Mouse (Mus musculus) liver, embryonic 16.5 days (tissue): ENCODE measurements around the gene Ppp1r10. TPM values are rescaled to one million over a fixed set of nuclear protein-coding genes. Genes with fewer than 3 reads are reported as not detected.
"Not testable (repeated sequence)": the region's sequence is repeated elsewhere in the genome, so short reads cannot be mapped to it uniquely, and the experiment has no call there.

Experiments used
- ATAC-seq: fragments of 200-750 bp; cut with Nextera tagmentation; 2 replicates; pipeline ENCODE4 v1.8.0; 2017; ENCODE audit warnings: low read depth, mild to moderate bottlenecking, moderate number of reproducible peaks, moderate library complexity
- H3K27ac ChIP-seq: fragments of 300-500 bp; sonication (generic); 2 replicates; pipeline ENCODE4 v1.5.1; 2014; ENCODE audit warnings: mild to moderate bottlenecking, low read length
- H3K27me3 ChIP-seq: fragments of 300-500 bp; sonication (generic); 2 replicates; pipeline ENCODE4 v1.6.1; 2014; ENCODE audit warnings: low read depth, low read length, mixed read lengths; ENCODE audit not compliant: control insufficient read depth, insufficient read depth
- H3K36me3 ChIP-seq: fragments of 300-500 bp; sonication (generic); 2 replicates; pipeline ENCODE4 v1.6.1; 2014; ENCODE audit warnings: mild to moderate bottlenecking; ENCODE audit not compliant: control insufficient read depth, insufficient read depth
- H3K4me1 ChIP-seq: fragments of 300-500 bp; sonication (generic); 2 replicates; pipeline ENCODE4 v1.6.1; 2014; ENCODE audit warnings: low read depth, low read length, mixed read lengths; ENCODE audit not compliant: control insufficient read depth
- H3K4me2 ChIP-seq: fragments of 300-500 bp; sonication (generic); 2 replicates; pipeline ENCODE4 v1.6.1; 2014; ENCODE audit warnings: low read depth, low read length, mixed read lengths
- H3K4me3 ChIP-seq: fragments of 300-500 bp; sonication (generic); 2 replicates; pipeline ENCODE4 v1.5.1; 2014; ENCODE audit warnings: low read depth, mild to moderate bottlenecking, low read length
- H3K9ac ChIP-seq: fragments of 300-500 bp; sonication (generic); 2 replicates; pipeline ENCODE4 v1.6.1; 2014; ENCODE audit warnings: low read depth, low read length
- H3K9me3 ChIP-seq: fragments of 300-500 bp; sonication (generic); replicated peaks from 2 replicates; pipeline ENCODE4 v1.6.1; 2016; ENCODE audit warnings: low read length; ENCODE audit not compliant: control insufficient read depth
- WGBS: fragments of 180-500 bp; shearing (Covaris S2); extraction: QIAGEN DNeasy Blood & Tissue Kit; methylation state at CpG from one replicate; pipeline ENCODE4 v1.1.7; 2014; ENCODE audit not compliant: insufficient replicate concordance; 5-methylcytosine and 5-hydroxymethylcytosine counted together
- polyA plus RNA-seq: library from polyadenylated mRNA; unstranded; fragments of >200 nt; fragmentation: Nextera tagmentation; extraction: Ambion mirVana; gene quantifications from 2 replicates; pipeline ENCODE4 v1.2.1, GENCODE M21; 2015

The Ppp1r10 gene
- polyA plus RNA-seq, 1 experiment from 2014 or later: 24.7 TPM

DNA sequence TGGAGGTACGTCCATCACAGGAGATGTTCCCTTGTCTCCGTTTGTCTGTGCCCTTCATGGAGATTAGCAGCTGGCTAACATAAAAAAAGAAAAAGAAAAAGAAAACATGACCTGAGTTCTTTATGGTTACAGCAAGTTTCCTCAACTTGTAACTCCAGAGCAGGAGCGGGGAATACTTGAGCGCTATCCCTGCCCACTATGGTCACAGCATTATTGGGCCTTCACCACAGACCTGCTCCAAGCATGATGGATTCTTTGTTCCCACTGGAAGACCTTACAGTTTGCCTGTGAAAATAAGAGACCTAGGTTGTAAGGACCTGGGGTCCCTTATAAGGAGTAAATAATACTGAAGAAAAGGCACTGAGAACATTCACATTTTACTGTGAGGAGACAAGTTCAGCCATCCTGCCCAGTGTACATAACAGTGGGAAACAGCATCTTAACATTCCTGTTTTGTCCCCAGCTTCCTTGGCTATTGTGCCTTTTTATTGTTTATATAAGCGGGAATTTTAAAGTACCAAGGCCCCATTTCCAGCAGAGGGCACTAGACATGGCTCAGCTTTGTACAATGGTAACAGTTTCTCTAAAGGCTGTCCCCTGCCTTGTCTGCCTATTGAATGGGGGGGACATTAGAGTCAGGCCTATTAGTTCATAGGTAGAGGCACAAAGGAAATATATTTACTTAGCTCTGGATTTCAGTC, 4.8 kb downstream of the Ppp1r10 start:
- peak overlapping the region; percentile 6; the same call in 1 of the 2 replicates for H3K9ac ChIP-seq
- no peaks in the 10 kb centered on the region for H3K9me3 ChIP-seq
- peak overlapping the region; percentile 97 for H3K27ac ChIP-seq
- H3K4me3 ChIP-seq: no peak overlapping the region
- H3K4me1 ChIP-seq: peaks cover 49% of the 10 kb centered on the region
- peak overlapping the region; percentile 93; the same call in 1 of the 2 replicates for H3K4me2 ChIP-seq
- H3K27me3 ChIP-seq: no peaks in the 10 kb centered on the region
- H3K36me3 ChIP-seq: peaks cover 37% of the 10 kb centered on the region
- ATAC-seq: no peak
- WGBS: 66% methylated on average over 5 of the region's 5 CpGs

GRCm38 (mm10) chr17:35921710-35922109, 5.5 kb downstream of the Ppp1r10 start:
- Histone ChIP-seq H3K27ac (no peak overlapping the region), H3K4me1 (peaks cover 56% of the 10 kb centered on the region), H3K27me3 (no peaks in the 10 kb centered on the region), H3K36me3 (peaks cover 44% of the 10 kb centered on the region), H3K9me3 (no peaks in the 10 kb centered on the region), H3K4me2 (no peak overlapping the region), H3K9ac (no peak overlapping the region), H3K4me3 (no peak overlapping the region)
- no peak for ATAC-seq
- 80% methylated on average over 4 of the region's 4 CpGs for WGBS

GRCm38 (mm10) chr17:35922566-35922965, 6.3 kb downstream of the Ppp1r10 start:
- peaks cover 44% of the 10 kb centered on the region for H3K36me3 ChIP-seq
- H3K4me3 ChIP-seq: no peak overlapping the region
- no peaks in the 10 kb centered on the region for H3K27me3 ChIP-seq
- no peak overlapping the region for H3K9ac ChIP-seq
- no peak overlapping the region for H3K4me2 ChIP-seq
- H3K4me1 ChIP-seq: peaks cover 62% of the 10 kb centered on the region
- ATAC-seq: no peak
- 82% methylated on average over 3 of the region's 3 CpGs for WGBS
- H3K27ac ChIP-seq: no peak overlapping the region
- no peaks in the 10 kb centered on the region for H3K9me3 ChIP-seq

GRCm38 (mm10) chr17:35923281-35923680, 7.0 kb downstream of the Ppp1r10 start:
- Histone ChIP-seq H3K4me3 (no peak overlapping the region), H3K36me3 (peaks cover 49% of the 10 kb centered on the region), H3K4me1 (peaks cover 69% of the 10 kb centered on the region), H3K9me3 (no peaks in the 10 kb centered on the region), H3K27ac (no peak overlapping the region), H3K27me3 (no peaks in the 10 kb centered on the region), H3K4me2 (no peak overlapping the region), H3K9ac (no peak overlapping the region)
- no peak for ATAC-seq
- 87% methylated on average over 4 of the region's 4 CpGs for WGBS

DNA sequence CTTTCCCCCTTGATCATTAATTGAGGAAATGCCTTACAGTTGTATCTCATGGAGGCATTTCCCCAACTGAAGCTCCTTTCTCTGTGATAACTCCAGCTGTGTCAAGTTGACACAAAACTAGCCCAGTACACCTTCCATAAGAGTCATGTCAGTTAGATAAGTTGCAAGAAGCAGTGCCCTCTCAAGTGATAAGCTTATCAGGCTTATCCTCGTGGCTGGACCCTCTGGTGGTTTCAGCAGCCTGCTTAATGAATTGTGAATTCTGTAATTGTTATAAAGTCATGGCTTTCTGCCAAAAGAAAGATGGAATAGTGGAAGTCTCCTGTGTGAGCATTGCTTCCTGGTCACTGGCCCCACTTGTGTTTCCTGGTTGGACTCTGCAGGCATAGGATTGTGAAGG, 11.2 kb downstream of the Ppp1r10 start:
- Histone ChIP-seq H3K27me3 (no peaks in the 10 kb centered on the region), H3K4me2 (no peak overlapping the region), H3K9ac (no peak overlapping the region; the same call in 1 of the 2 replicates), H3K4me1 (peaks cover 39% of the 10 kb centered on the region), H3K36me3 (peaks cover 76% of the 10 kb centered on the region), H3K9me3 (no peaks in the 10 kb centered on the region), H3K27ac (peak overlapping the region; percentile 66), H3K4me3 (no peak overlapping the region)
- ATAC-seq: peak; percentile 82
- 12% methylated on average over 1 of the region's 1 CpGs for WGBS

- Histone ChIP-seq H3K27ac (no peak overlapping the region), H3K36me3 (peaks cover 60% of the 10 kb centered on the region), H3K27me3 (no peaks in the 10 kb centered on the region), H3K9ac (no peak overlapping the region), H3K9me3 (no peaks in the 10 kb centered on the region), H3K4me3 (no peak overlapping the region), H3K4me1 (peaks cover 33% of the 10 kb centered on the region), H3K4me2 (no peak overlapping the region)
- 79% methylated on average over 2 of the region's 2 CpGs for WGBS
- ATAC-seq: no peak
Observed at GRCm38 (mm10) chr17:35929534-35929933, 13.3 kb downstream of the Ppp1r10 start.

- Histone ChIP-seq H3K27me3 (no peaks in the 10 kb centered on the region), H3K4me2 (no peak overlapping the region), H3K4me3 (no peak overlapping the region), H3K9me3 (no peaks in the 10 kb centered on the region), H3K36me3 (peaks cover 49% of the 10 kb centered on the region), H3K27ac (no peak overlapping the region), H3K9ac (no peak overlapping the region), H3K4me1 (peaks cover 22% of the 10 kb centered on the region)
- 88% methylated on average over 12 of the region's 12 CpGs for WGBS
- no peak for ATAC-seq
Observed at GRCm38 (mm10) chr17:35930627-35931026, 14.4 kb downstream of the Ppp1r10 start.

- Histone ChIP-seq H3K4me3 (no peak overlapping the region), H3K9me3 (no peaks in the 10 kb centered on the region), H3K27me3 (no peaks in the 10 kb centered on the region), H3K4me2 (no peak overlapping the region), H3K36me3 (peaks cover 34% of the 10 kb centered on the region), H3K9ac (no peak overlapping the region), H3K4me1 (peaks cover 8% of the 10 kb centered on the region), H3K27ac (no peak overlapping the region)
- no peak for ATAC-seq
- WGBS: 82% methylated on average over 4 of the region's 4 CpGs
Observed at GRCm38 (mm10) chr17:35932608-35933007, 16.4 kb downstream of the Ppp1r10 start.

- H3K4me2 ChIP-seq, ATAC-seq, H3K4me1 ChIP-seq, H3K27ac ChIP-seq, H3K9me3 ChIP-seq, H3K9ac ChIP-seq, H3K36me3 ChIP-seq, H3K4me3 ChIP-seq, H3K27me3 ChIP-seq: not testable (repeated sequence)
- WGBS: 80% methylated on average over 14 of the region's 14 CpGs
Observed at GRCm38 (mm10) chr17:35935763-35936162, 19.5 kb downstream of the Ppp1r10 start.
